Mouse (Mus musculus): ENCODE data around the gene Tfcp2l1. TPM values are rescaled to one million over a fixed set of nuclear protein-coding genes. Genes with fewer than 3 reads are reported as not detected.

Tfcp2l1 gene
- polyA plus RNA-seq, 1 experiment from 2014 or later = 0.90 TPM

- H3K4me1 ChIP-seq (replicated peaks; ENCODE audit: control insufficient read depth, insufficient read depth, low read length) = peaks cover 32% of the 10 kb centered on the region
- WGBS = 19% methylated on average over 3 of the region's 3 CpGs
- H3K9ac ChIP-seq (ENCODE audit: low read length) = no peak overlapping the region
- no peaks in the 10 kb centered on the region for H3K36me3 ChIP-seq (ENCODE audit: control insufficient read depth, insufficient read depth, low read length)
- no peaks in the 10 kb centered on the region for H3K9me3 ChIP-seq (ENCODE audit: control insufficient read depth, low read length)
- no peak overlapping the region for H3K27ac ChIP-seq (ENCODE audit: low read length)
- no peaks in the 10 kb centered on the region for H3K27me3 ChIP-seq (ENCODE audit: control insufficient read depth, insufficient read depth, low read depth, low read length)
- no peak overlapping the region for H3K4me3 ChIP-seq (ENCODE audit: low read length)
- ATAC-seq (ENCODE audit: low read depth) = 0 out of 2 replicates have a peak, but pooled peaks have one; percentile 8
- H3K4me2 ChIP-seq (ENCODE audit: low read depth, low read length) = no peak overlapping the region
Observed at GRCm38 (mm10) chr1:118648015-118648414, 20.3 kb downstream of the Tfcp2l1 start.

- no peaks in the 10 kb centered on the region for H3K36me3 ChIP-seq (ENCODE audit: control insufficient read depth, insufficient read depth, low read length)
- no peaks in the 10 kb centered on the region for H3K27me3 ChIP-seq (ENCODE audit: control insufficient read depth, insufficient read depth, low read depth, low read length)
- peak overlapping the region; percentile 2; the same call in 1 of the 2 replicates for H3K4me2 ChIP-seq (ENCODE audit: low read depth, low read length)
- 39% methylated on average over 9 of the region's 9 CpGs for WGBS
- H3K9me3 ChIP-seq (ENCODE audit: control insufficient read depth, low read length) = no peaks in the 10 kb centered on the region
- no peak overlapping the region for H3K4me3 ChIP-seq (ENCODE audit: low read length)
- peak overlapping the region; percentile 79 for H3K27ac ChIP-seq (ENCODE audit: low read length)
- H3K4me1 ChIP-seq (replicated peaks; ENCODE audit: control insufficient read depth, insufficient read depth, low read length) = peaks cover 24% of the 10 kb centered on the region
- no peak overlapping the region; the same call in 1 of the 2 replicates for H3K9ac ChIP-seq (ENCODE audit: low read length)
- ATAC-seq (ENCODE audit: low read depth) = peak; percentile 79
Observed at GRCm38 (mm10) chr1:118649933-118650770, 22.4 kb downstream of the Tfcp2l1 start.

- Histone ChIP-seq H3K4me2 (ENCODE audit: low read depth, low read length) (peak overlapping the region; percentile 2; the same call in 1 of the 2 replicates), H3K4me3 (ENCODE audit: low read length) (no peak overlapping the region), H3K27ac (ENCODE audit: low read length) (peak overlapping the region; percentile 79), H3K9me3 (ENCODE audit: control insufficient read depth, low read length) (no peaks in the 10 kb centered on the region), H3K36me3 (ENCODE audit: control insufficient read depth, insufficient read depth, low read length) (no peaks in the 10 kb centered on the region), H3K4me1 (replicated peaks; ENCODE audit: control insufficient read depth, insufficient read depth, low read length) (peaks cover 24% of the 10 kb centered on the region), H3K9ac (ENCODE audit: low read length) (no peak overlapping the region; the same call in 1 of the 2 replicates), H3K27me3 (ENCODE audit: control insufficient read depth, insufficient read depth, low read depth, low read length) (no peaks in the 10 kb centered on the region)
- 19% methylated on average over 3 of the region's 3 CpGs for whole genome bisulfite sequencing
- peak; percentile 8; the same call in 1 of the 2 replicates for ATAC-seq (ENCODE audit: low read depth)
Observed at GRCm38 (mm10) chr1:118650771-118651080, 23.0 kb downstream of the Tfcp2l1 start.

- peaks cover 7% of the 10 kb centered on the region; the same call in 1 of the 2 replicates for H3K4me1 ChIP-seq (replicated peaks; ENCODE audit: control insufficient read depth, insufficient read depth, low read length)
- ATAC-seq (ENCODE audit: low read depth) = no peak
- no peak overlapping the region for H3K4me2 ChIP-seq (ENCODE audit: low read depth, low read length)
- 72% methylated on average over 6 of the region's 6 CpGs for WGBS
- no peak overlapping the region for H3K4me3 ChIP-seq (ENCODE audit: low read length)
- H3K9ac ChIP-seq (ENCODE audit: low read length) = no peak overlapping the region
- no peaks in the 10 kb centered on the region for H3K27me3 ChIP-seq (ENCODE audit: control insufficient read depth, insufficient read depth, low read depth, low read length)
- H3K36me3 ChIP-seq (ENCODE audit: control insufficient read depth, insufficient read depth, low read length) = no peaks in the 10 kb centered on the region
- H3K27ac ChIP-seq (ENCODE audit: low read length) = no peak overlapping the region
- H3K9me3 ChIP-seq (ENCODE audit: control insufficient read depth, low read length) = no peaks in the 10 kb centered on the region
Observed at GRCm38 (mm10) chr1:118658716-118659115, 31.0 kb downstream of the Tfcp2l1 start.

- no peaks in the 10 kb centered on the region for H3K9me3 ChIP-seq (ENCODE audit: control insufficient read depth, low read length)
- no peak overlapping the region for H3K27ac ChIP-seq (ENCODE audit: low read length)
- H3K4me1 ChIP-seq (replicated peaks; ENCODE audit: control insufficient read depth, insufficient read depth, low read length) = peaks cover 7% of the 10 kb centered on the region; the same call in 1 of the 2 replicates
- 22% methylated on average over 3 of the region's 3 CpGs for WGBS
- H3K9ac ChIP-seq (ENCODE audit: low read length) = no peak overlapping the region
- no peaks in the 10 kb centered on the region for H3K36me3 ChIP-seq (ENCODE audit: control insufficient read depth, insufficient read depth, low read length)
- no peaks in the 10 kb centered on the region for H3K27me3 ChIP-seq (ENCODE audit: control insufficient read depth, insufficient read depth, low read depth, low read length)
- no peak overlapping the region for H3K4me3 ChIP-seq (ENCODE audit: low read length)
- no peak overlapping the region for H3K4me2 ChIP-seq (ENCODE audit: low read depth, low read length)
- peak; percentile 59; the same call in 1 of the 2 replicates for ATAC-seq (ENCODE audit: low read depth)
Observed at GRCm38 (mm10) chr1:118660880-118661465, 33.2 kb downstream of the Tfcp2l1 start.

- Histone ChIP-seq H3K27me3 (ENCODE audit: control insufficient read depth, insufficient read depth, low read depth, low read length) (no peaks in the 10 kb centered on the region), H3K4me1 (replicated peaks; ENCODE audit: control insufficient read depth, insufficient read depth, low read length) (peaks cover 7% of the 10 kb centered on the region; the same call in 1 of the 2 replicates), H3K36me3 (ENCODE audit: control insufficient read depth, insufficient read depth, low read length) (no peaks in the 10 kb centered on the region), H3K27ac (ENCODE audit: low read length) (no peak overlapping the region), H3K9me3 (ENCODE audit: control insufficient read depth, low read length) (no peaks in the 10 kb centered on the region), H3K4me2 (ENCODE audit: low read depth, low read length) (no peak overlapping the region), H3K9ac (ENCODE audit: low read length) (no peak overlapping the region), H3K4me3 (ENCODE audit: low read length) (no peak overlapping the region)
- WGBS = 46% methylated on average over 1 of the region's 1 CpGs
- no peak for ATAC-seq (ENCODE audit: low read depth)
Observed at GRCm38 (mm10) chr1:118663062-118663461, 35.3 kb downstream of the Tfcp2l1 start.

- H3K4me2 ChIP-seq (ENCODE audit: low read depth, low read length) = no peak overlapping the region
- H3K36me3 ChIP-seq (ENCODE audit: control insufficient read depth, insufficient read depth, low read length) = no peaks in the 10 kb centered on the region
- ATAC-seq (ENCODE audit: low read depth) = no peak
- H3K27ac ChIP-seq (ENCODE audit: low read length) = no peak overlapping the region
- H3K9me3 ChIP-seq (ENCODE audit: control insufficient read depth, low read length) = no peaks in the 10 kb centered on the region
- no peak overlapping the region for H3K4me3 ChIP-seq (ENCODE audit: low read length)
- no peak overlapping the region for H3K9ac ChIP-seq (ENCODE audit: low read length)
- H3K4me1 ChIP-seq (replicated peaks; ENCODE audit: control insufficient read depth, insufficient read depth, low read length) = no peaks in the 10 kb centered on the region
- no peaks in the 10 kb centered on the region for H3K27me3 ChIP-seq (ENCODE audit: control insufficient read depth, insufficient read depth, low read depth, low read length)
Observed at GRCm38 (mm10) chr1:118667536-118667935, 39.8 kb downstream of the Tfcp2l1 start.

- 46% methylated on average over 8 of the region's 8 CpGs for WGBS
- Histone ChIP-seq H3K4me2 (ENCODE audit: low read depth, low read length) (no peak overlapping the region), H3K4me3 (ENCODE audit: low read length) (no peak overlapping the region), H3K36me3 (ENCODE audit: control insufficient read depth, insufficient read depth, low read length) (no peaks in the 10 kb centered on the region), H3K27ac (ENCODE audit: low read length) (peak overlapping the region; percentile 72), H3K9me3 (ENCODE audit: control insufficient read depth, low read length) (no peaks in the 10 kb centered on the region), H3K4me1 (replicated peaks; ENCODE audit: control insufficient read depth, insufficient read depth, low read length) (no peaks in the 10 kb centered on the region), H3K27me3 (ENCODE audit: control insufficient read depth, insufficient read depth, low read depth, low read length) (no peaks in the 10 kb centered on the region), H3K9ac (ENCODE audit: low read length) (no peak overlapping the region)
- ATAC-seq (ENCODE audit: low read depth) = peak; percentile 79
Observed at GRCm38 (mm10) chr1:118672196-118672595, 44.5 kb downstream of the Tfcp2l1 start.

- H3K9ac ChIP-seq (ENCODE audit: low read length) = no peak overlapping the region
- 77% methylated on average over 4 of the region's 4 CpGs for WGBS
- H3K4me1 ChIP-seq (replicated peaks; ENCODE audit: control insufficient read depth, insufficient read depth, low read length) = no peaks in the 10 kb centered on the region
- H3K4me3 ChIP-seq (ENCODE audit: low read length) = no peak overlapping the region
- no peak overlapping the region for H3K4me2 ChIP-seq (ENCODE audit: low read depth, low read length)
- H3K36me3 ChIP-seq (ENCODE audit: control insufficient read depth, insufficient read depth, low read length) = no peaks in the 10 kb centered on the region
- no peak overlapping the region for H3K27ac ChIP-seq (ENCODE audit: low read length)
- no peaks in the 10 kb centered on the region for H3K27me3 ChIP-seq (ENCODE audit: control insufficient read depth, insufficient read depth, low read depth, low read length)
- ATAC-seq (ENCODE audit: low read depth) = no peak
- H3K9me3 ChIP-seq (ENCODE audit: control insufficient read depth, low read length) = no peaks in the 10 kb centered on the region
Observed at GRCm38 (mm10) chr1:118674176-118674575, 46.4 kb downstream of the Tfcp2l1 start.
